Mouse (Mus musculus) megakaryocyte, adult 5-6 weeks (primary cell): ENCODE data around the gene Slc41a2. TPM values are rescaled to one million over a fixed set of nuclear protein-coding genes. Genes with fewer than 3 reads are reported as not detected.
"Not testable (repeated sequence)": the region's sequence is repeated elsewhere in the genome, so short reads cannot be mapped to it uniquely, and the experiment has no call there.

Experiments used
- ATAC-seq: 2 replicates; pipeline ENCODE4 v1.8.0; 2016; ENCODE audit warnings: mild to moderate bottlenecking, inconsistent platforms; ENCODE audit not compliant: poor library complexity, severe bottlenecking
- total RNA-seq, 2 experiments: library from RNA; stranded (forward) in 1 of 2; stranded (reverse) in 1 of 2; fragments of 153-499, 151-499 nt in 1 of 2; fragments of 221-1000, 200-1000 nt in 1 of 2; gene quantifications; 2 replicates each; pipeline versions ENCODE4 v1.2.3 to v1.2.4; 2015 to 2017

Slc41a2 gene
- total RNA-seq, 2 experiments from 2014 or later = 0.73 to 0.76 TPM

GRCm38 (mm10) chr10:83353680-83354332, 16.1 kb upstream of the Slc41a2 start:
- ATAC-seq = no peak

GRCm38 (mm10) chr10:83351779-83352178, 14.1 kb upstream of the Slc41a2 start:
- ATAC-seq = not testable (repeated sequence)

DNA sequence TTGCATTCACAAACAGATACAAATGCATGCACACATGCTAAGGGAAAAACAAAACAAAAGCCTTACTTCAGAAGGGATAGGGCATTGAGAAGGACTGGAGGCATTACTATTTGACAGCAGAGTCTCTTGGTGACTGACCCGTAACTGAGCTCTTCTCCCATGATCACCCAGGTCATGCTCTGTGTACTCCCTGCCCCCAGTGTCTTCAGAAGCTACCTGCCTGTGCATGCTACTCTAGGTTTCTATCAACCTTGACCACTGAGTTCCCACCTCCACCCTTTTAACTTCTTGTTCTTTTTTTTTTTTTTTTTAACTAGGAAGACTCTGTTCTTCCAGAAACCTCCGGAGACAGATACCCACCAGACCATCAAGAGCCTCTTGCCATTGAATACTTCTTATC, 13.0 kb upstream of the Slc41a2 start:
- no peak for ATAC-seq

GRCm38 (mm10) chr10:83347494-83347893, 9.8 kb upstream of the Slc41a2 start:
- no peak for ATAC-seq

- ATAC-seq = no peak
Measured at GRCm38 (mm10) chr10:83346359-83346736, 8.7 kb upstream of the Slc41a2 start.

DNA sequence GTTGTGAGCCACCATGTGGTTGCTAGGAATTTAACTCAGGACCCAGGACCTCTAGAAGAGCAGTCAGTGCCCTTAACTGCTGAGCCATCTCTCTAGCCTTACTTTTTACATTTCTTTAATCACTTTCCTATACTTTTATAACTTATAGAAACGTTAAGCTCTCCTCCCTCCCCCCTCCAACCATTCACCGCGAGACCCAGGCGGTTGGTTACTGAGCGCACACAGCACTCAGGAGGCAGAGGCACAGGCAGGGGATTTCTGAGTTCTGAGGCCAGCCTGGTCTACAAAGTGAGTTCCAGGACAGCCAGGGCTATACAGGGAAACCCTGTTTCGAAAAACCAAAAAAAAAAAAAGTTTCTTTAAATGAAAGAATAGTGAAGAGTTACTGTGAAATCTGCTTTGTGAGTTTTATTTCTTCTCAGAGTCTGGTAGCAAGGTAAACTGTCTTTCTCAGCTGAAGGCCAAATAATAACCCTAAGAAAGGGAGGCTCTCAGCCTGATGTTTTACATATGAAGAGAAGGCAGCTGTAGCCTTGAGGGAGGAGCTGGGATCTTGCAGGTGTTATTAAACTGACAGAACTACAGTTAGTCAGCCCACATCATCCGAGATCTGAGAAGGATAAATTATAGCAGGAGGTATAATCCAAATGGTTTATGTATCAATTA, 8.1 kb upstream of the Slc41a2 start:
- no peak for ATAC-seq

DNA sequence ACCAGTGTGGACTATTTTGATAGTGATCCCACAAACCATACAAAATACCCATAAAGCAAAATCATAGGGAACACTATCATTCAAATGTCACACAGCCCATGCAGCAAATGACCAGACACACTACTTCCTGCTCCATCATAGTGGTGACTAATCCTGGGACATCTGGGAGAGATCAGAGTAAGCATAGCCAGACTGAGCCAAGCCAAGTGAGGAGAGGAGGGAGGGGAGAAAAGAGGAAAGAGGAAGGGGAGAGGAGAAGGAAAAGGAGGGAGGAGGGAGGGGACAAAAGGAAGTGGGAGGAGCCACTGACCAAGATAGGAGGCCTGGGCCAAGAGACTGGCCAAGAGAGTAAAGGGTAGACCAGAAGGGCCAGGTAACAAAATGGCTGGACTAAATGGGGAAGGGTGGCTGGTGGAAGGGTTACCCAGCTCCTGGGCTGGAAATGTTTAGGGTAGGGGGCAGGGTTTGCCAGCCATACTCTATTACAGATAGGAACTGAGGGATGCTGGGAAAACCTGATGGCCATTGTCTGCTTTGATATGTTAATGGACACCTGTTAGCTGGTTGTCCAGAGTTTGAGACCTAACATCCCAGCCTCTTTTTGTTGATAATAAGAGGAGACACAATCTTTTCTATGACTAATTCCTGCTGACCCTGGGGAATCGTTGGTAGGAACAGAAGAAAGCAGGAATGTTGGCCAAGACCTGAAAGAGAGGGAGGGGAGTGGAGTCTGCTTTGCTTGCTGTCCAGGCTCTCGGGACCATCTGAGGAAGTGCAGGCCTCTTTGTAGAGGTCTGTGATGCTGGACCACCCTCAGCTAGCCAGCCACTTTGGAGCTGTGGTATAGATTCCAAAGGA, 6.4 kb upstream of the Slc41a2 start:
- ATAC-seq = 0 out of 2 replicates have a peak, but pooled peaks have one; percentile 12

DNA sequence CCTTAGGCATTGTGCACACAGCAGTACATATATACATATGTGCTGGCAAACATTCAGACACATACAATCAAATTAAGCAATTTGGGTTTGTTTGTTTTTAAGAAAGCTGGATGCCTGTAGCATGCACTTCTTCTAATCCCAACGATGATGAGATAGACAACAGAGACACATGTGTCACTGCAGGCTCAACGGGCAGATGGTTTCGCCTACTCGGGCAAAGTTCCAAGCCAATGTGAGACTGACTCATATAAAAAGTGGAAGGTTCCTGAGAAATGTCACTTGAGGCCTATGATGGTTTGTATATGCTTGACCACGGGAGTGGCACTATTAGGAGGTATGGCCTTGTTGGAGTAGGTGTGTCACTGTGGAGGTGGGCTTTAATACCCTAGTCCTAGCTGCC, 5.5 kb upstream of the Slc41a2 start:
- ATAC-seq = no peak

- ATAC-seq = no peak
Measured at GRCm38 (mm10) chr10:83341226-83341625, 3.5 kb upstream of the Slc41a2 start.

- ATAC-seq = no peak
Measured at GRCm38 (mm10) chr10:83337971-83338598, 403 bp upstream of the Slc41a2 start.

DNA sequence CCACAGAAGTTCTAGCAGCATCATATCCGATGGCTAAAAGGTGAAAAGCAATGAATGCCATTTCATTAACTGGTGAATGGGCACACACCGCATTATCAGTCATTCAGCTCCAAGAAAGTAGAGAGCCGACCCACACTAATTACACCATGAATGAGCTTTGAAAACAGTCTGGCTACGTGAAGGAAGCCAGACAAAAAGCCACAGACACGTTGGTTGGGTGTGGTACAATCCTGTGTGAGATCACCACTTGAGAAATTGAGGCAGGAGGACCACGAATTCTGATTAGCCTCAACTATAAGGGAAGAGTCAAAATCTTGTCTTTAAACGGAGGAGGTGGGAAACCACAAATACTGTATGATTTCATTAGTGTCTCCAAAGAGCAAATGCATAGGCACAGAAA, 1.3 kb downstream of the Slc41a2 start:
- no peak for ATAC-seq

DNA sequence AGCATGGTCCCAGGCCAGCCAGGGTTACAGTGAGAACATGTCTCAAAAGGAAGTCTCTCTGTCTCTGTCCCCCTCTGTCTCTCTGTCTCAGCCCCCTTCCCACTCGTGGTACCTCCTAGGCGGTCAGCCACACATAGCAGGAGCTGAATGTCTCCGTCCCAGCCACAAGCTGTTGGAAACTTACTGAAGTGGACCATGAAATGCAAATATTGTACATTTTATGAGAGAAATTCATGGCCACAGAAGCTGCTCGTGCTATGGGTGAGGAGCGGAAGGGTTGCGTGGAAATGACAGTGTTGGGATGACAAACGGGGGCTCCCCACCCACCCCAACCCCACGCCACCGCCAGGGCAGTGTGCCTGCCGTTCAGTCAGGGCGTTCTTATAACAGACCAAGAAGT, 5.1 kb downstream of the Slc41a2 start:
- ATAC-seq = no peak

DNA sequence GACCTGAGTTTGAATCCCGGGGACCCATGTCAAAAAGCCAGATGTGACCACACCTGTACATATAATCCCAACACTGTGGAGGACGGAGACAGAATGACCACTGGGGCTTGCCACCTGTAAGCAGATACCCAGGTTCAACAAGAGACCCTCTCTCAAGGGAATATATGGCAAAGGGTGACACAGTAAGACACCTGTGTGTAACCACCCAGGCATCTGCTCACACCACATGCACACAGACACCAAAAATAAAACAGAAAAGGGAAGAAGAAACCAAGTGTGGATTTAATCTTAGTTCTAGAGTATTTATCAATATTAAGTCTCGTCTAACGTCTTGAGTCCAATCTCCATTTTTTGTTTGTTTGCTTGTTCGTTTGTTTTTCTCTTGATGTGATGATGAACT, 5.9 kb downstream of the Slc41a2 start:
- no peak for ATAC-seq

GRCm38 (mm10) chr10:83330336-83330735, 7.3 kb downstream of the Slc41a2 start:
- ATAC-seq = peak; percentile 89

GRCm38 (mm10) chr10:83328791-83329190, 8.9 kb downstream of the Slc41a2 start:
- ATAC-seq = no peak

- ATAC-seq = no peak
Measured at GRCm38 (mm10) chr10:83326648-83327285, 10.9 kb downstream of the Slc41a2 start.

DNA sequence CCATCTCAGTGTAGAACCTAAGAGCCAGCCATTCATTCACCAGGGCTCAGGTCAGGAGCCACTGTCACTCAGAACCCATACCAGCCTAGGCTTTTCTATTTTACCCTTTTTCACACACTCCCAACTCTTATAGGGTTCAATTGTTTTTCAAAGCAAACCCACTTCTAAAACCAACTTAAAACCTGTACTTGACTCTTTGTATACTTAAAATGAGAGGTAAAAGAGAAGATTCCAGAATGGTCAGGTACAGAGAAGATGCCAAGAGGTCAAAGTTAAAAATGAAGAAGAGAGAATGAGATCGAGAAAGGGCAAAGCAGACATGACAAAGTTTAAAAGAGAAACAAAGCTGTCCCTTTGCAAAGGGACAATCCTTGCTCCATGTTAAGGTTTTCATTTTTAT, 11.8 kb downstream of the Slc41a2 start:
- no peak for ATAC-seq

- ATAC-seq = no peak
Measured at GRCm38 (mm10) chr10:83324871-83325270, 12.8 kb downstream of the Slc41a2 start.

- peak; percentile 47 for ATAC-seq
Measured at GRCm38 (mm10) chr10:83322551-83323100, 15.1 kb downstream of the Slc41a2 start.

DNA sequence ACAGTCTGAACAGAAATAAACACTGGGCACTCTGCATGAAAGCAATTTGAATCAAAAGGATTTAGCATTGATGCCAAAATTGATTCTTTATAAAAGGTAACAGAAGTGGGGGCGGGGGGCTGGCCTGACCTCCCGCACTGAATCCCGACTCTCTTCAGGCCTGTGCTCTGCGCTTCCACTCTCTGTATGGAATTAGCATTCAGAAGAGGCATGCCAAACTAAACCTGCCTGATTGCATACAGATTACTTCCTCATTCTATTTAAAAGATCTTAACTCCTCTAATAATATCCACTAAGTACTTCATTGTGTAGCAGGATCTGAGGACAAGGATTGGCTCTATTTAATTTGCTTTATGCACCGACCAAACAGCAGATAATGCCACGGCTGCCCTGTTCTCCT, 16.2 kb downstream of the Slc41a2 start:
- peak; percentile 79 for ATAC-seq
